Mouse (Mus musculus) liver, adult 2 months (tissue): ENCODE data around the gene Phf2. TPM values are rescaled to one million over a fixed set of nuclear protein-coding genes. Genes with fewer than 3 reads are reported as not detected.

Source experiments
- DNase-seq: peaks from one replicate; pipeline ENCODE4 v3.0.0-alpha.2; 2011; ENCODE audit warnings: low read depth, low spot score; ENCODE audit errors: extremely low read depth
- H3K27ac ChIP-seq: fragments of 200-500 bp; replicated peaks from 2 replicates; pipeline ENCODE4 v1.5.1; 2012; ENCODE audit warnings: low read depth, mild to moderate bottlenecking, control low read depth, inconsistent platforms, low read length; ENCODE audit not compliant: insufficient read depth
- H3K27me3 ChIP-seq: fragments of 200-500 bp; 2 replicates; pipeline ENCODE4 v1.6.1; 2012; ENCODE audit warnings: mild to moderate bottlenecking, moderate library complexity, low read length, inconsistent platforms; ENCODE audit not compliant: control insufficient read depth, insufficient read depth
- H3K36me3 ChIP-seq: fragments of 200-500 bp; 2 replicates; pipeline ENCODE4 v1.6.1; 2012; ENCODE audit warnings: low read length, inconsistent platforms; ENCODE audit not compliant: control insufficient read depth, insufficient read depth
- H3K4me1 ChIP-seq: fragments of 200-500 bp; 2 replicates; pipeline ENCODE4 v1.6.1; 2011; ENCODE audit warnings: low read length; ENCODE audit not compliant: control insufficient read depth, insufficient read depth
- H3K4me3 ChIP-seq: fragments of 200-500 bp; 2 replicates; pipeline ENCODE4 v1.5.1; 2011; ENCODE audit warnings: low read depth, mild to moderate bottlenecking, control low read depth, low read length, moderate library complexity; ENCODE audit not compliant: insufficient read depth
- H3K79me2 ChIP-seq: fragments of 200-500 bp; 2 replicates; pipeline ENCODE4 v1.6.1; 2012; ENCODE audit warnings: inconsistent platforms, mild to moderate bottlenecking, low read length, moderate library complexity; ENCODE audit not compliant: control insufficient read depth, insufficient read depth
- H3K9ac ChIP-seq: fragments of 200-500 bp; 2 replicates; pipeline ENCODE4 v1.6.1; 2012; ENCODE audit warnings: low read depth, mild to moderate bottlenecking, control low read depth, inconsistent platforms, low read length
- CTCF ChIP-seq: fragments of 200-500 bp; IDR thresholded peaks from 2 replicates; pipeline ENCODE4 v1.5.1; 2011; ENCODE audit warnings: low read depth, low read length, control low read depth
- POLR2A ChIP-seq: fragments of 200-500 bp; IDR thresholded peaks from 2 replicates; pipeline ENCODE4 v1.6.1; 2011; ENCODE audit warnings: low read length, control low read depth; ENCODE audit not compliant: insufficient read depth; ENCODE audit errors: extremely low read depth
- WGBS: fragments of 180-500 bp; shearing (Covaris S2); methylation state at CpG from one replicate; pipeline ENCODE4 v1.1.7; 2018; 5-methylcytosine and 5-hydroxymethylcytosine counted together
- polyA plus RNA-seq: library from polyadenylated mRNA; depleted of rRNA; stranded (reverse); fragments of >200 nt; gene quantifications from 2 replicates; pipeline ENCODE4 v1.2.3, GENCODE M21; 2012
- total RNA-seq: library from RNA; depleted of rRNA; stranded (reverse); fragments of >200 nt; gene quantifications from 2 replicates; pipeline ENCODE4 v1.2.3, GENCODE M21; 2014

Gene Phf2
- total and polyA plus RNA-seq, 2 experiments, result 3.0 to 6.7 TPM

- Histone ChIP-seq H3K4me3 (no peak overlapping the region), H3K4me1 (peaks cover 10% of the 10 kb centered on the region), H3K79me2 (peaks cover 46% of the 10 kb centered on the region), H3K27ac (no peak overlapping the region), H3K9ac (no peak overlapping the region), H3K27me3 (no peaks in the 10 kb centered on the region), H3K36me3 (no peaks in the 10 kb centered on the region)
- TF ChIP-seq POLR2A (no peak), CTCF (no peak)
- DNase-seq, result peak; percentile 61
- 65% methylated on average over 12 of the region's 12 CpGs for WGBS
These were observed 6.1 kb downstream of the Phf2 start for GRCm38 (mm10) chr13:48864673-48865356.

- Histone ChIP-seq H3K79me2 (peaks cover 50% of the 10 kb centered on the region), H3K9ac (no peak overlapping the region), H3K36me3 (no peaks in the 10 kb centered on the region), H3K4me1 (peaks cover 10% of the 10 kb centered on the region), H3K27ac (no peak overlapping the region), H3K27me3 (no peaks in the 10 kb centered on the region), H3K4me3 (no peak overlapping the region)
- no peak for DNase-seq
- TF ChIP-seq CTCF (no peak), POLR2A (no peak)
- WGBS, result 88% methylated on average over 9 of the region's 9 CpGs
These were observed 7.4 kb downstream of the Phf2 start for GRCm38 (mm10) chr13:48863556-48863955.

GRCm38 (mm10) chr13:48861913-48862312 is 9.0 kb downstream of the Phf2 start:
- Histone ChIP-seq H3K27ac (no peak overlapping the region), H3K27me3 (no peaks in the 10 kb centered on the region), H3K79me2 (peaks cover 65% of the 10 kb centered on the region), H3K4me3 (no peak overlapping the region), H3K36me3 (no peaks in the 10 kb centered on the region), H3K4me1 (peaks cover 21% of the 10 kb centered on the region), H3K9ac (no peak overlapping the region)
- TF ChIP-seq CTCF, result no peak
- TF ChIP-seq POLR2A, result no peak
- 30% methylated on average over 1 of the region's 1 CpGs for WGBS
- no peak for DNase-seq

GRCm38 (mm10) chr13:48858779-48859178 is 12.1 kb downstream of the Phf2 start:
- Histone ChIP-seq H3K4me1 (peaks cover 21% of the 10 kb centered on the region), H3K9ac (no peak overlapping the region), H3K27ac (no peak overlapping the region), H3K79me2 (peaks cover 72% of the 10 kb centered on the region), H3K27me3 (no peaks in the 10 kb centered on the region), H3K36me3 (no peaks in the 10 kb centered on the region), H3K4me3 (no peak overlapping the region)
- TF ChIP-seq CTCF (no peak), POLR2A (no peak)
- DNase-seq, result no peak
- WGBS, result 81% methylated on average over 4 of the region's 4 CpGs

GRCm38 (mm10) chr13:48858054-48858453 is 12.9 kb downstream of the Phf2 start:
- no peaks in the 10 kb centered on the region for H3K27me3 ChIP-seq
- DNase-seq, result peak; percentile 46
- TF ChIP-seq POLR2A (no peak), CTCF (no peak)
- no peaks in the 10 kb centered on the region for H3K36me3 ChIP-seq
- peaks cover 18% of the 10 kb centered on the region for H3K4me1 ChIP-seq
- no peak overlapping the region for H3K4me3 ChIP-seq
- no peak overlapping the region for H3K27ac ChIP-seq
- peaks cover 65% of the 10 kb centered on the region for H3K79me2 ChIP-seq
- H3K9ac ChIP-seq, result no peak overlapping the region
- 17% methylated on average over 6 of the region's 6 CpGs for WGBS

GRCm38 (mm10) chr13:48857246-48857932 is 13.5 kb downstream of the Phf2 start:
- TF ChIP-seq CTCF (no peak), POLR2A (no peak)
- no peak overlapping the region for H3K9ac ChIP-seq
- H3K4me3 ChIP-seq, result no peak overlapping the region
- no peaks in the 10 kb centered on the region for H3K36me3 ChIP-seq
- peaks cover 18% of the 10 kb centered on the region for H3K4me1 ChIP-seq
- H3K79me2 ChIP-seq, result peaks cover 64% of the 10 kb centered on the region
- DNase-seq, result peak; percentile 42
- no peak overlapping the region for H3K27ac ChIP-seq
- 45% methylated on average over 7 of the region's 7 CpGs for WGBS
- H3K27me3 ChIP-seq, result no peaks in the 10 kb centered on the region
